Mouse (Mus musculus) bone marrow, adult 2 months (tissue): ENCODE measurements around the gene Dapk2.

ENCODE experiments used
- CTCF ChIP-seq: fragments of 200-500 bp; IDR thresholded peaks from 2 replicates; pipeline ENCODE4 v1.5.1; 2011; ENCODE audit warnings: low read length, control low read depth; ENCODE audit not compliant: control insufficient read depth, insufficient read depth
- POLR2A ChIP-seq: fragments of 200-500 bp; IDR thresholded peaks from 2 replicates; pipeline ENCODE4 v1.6.1; 2011; ENCODE audit warnings: low read depth, mild to moderate bottlenecking, control low read depth, low read length, borderline replicate concordance; ENCODE audit not compliant: control insufficient read depth

DNA sequence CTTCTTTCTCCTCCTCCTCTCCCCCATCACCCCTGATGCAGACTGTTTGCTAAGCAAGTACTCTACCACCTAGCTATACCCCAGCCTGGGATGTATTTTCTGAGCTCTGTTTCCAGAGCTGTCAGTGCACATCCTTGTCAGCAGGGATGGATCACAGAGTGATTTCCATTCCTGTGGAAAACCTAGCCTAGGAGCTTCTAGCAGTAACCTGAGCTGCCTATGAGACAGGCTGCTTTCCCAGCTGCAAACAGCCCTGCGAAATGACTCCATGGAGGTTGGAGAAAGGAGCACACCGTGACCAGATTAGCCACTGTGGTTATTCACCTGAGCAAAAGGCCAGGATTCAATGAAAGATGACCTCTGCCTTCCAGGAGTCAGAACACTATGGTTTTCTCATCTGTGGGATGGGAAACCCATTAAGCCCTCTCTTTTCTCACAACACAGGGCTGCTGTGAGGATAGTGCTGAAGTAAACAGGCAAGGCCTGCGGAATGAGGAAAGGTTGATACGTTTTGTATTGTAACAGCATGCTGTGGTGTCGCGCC lies 137.6 kb downstream of the Dapk2 start:
- TF ChIP-seq POLR2A (no peak), CTCF (no peak)
